20 mouse cellular contexts compared by ENCODE assay signal in genomic region chr7:80573076-80573475, GRCm38 (mm10). TPM values are rescaled to one million over a fixed set of nuclear protein-coding genes. Genes with fewer than 3 reads are reported as not detected.
DNase-seq lines count a peak whose midpoint lies in the region; ATAC-seq lines count a peak whose summit lies in the region.
"Had no signal": no experiment of that assay in that cellular context is flagged by ENCODE, and none has a peak within 500 bp of the region (broad histone marks: within the 10 kb centered on the region; RNA-seq: fewer than 3 reads in every experiment).

No protein-coding gene starts in this region.

- DNase-seq in cerebellum, adult 8-10 months: no peak
- peak; percentile 53 for DNase-seq in cerebellum, adult 9-10 months
- DNase-seq in cerebellum, adult 11 months: no peak
- peak; percentile 79 for DNase-seq in brain, adult 2 months (ENCODE audit: low read depth, low spot score)
- DNase-seq in cerebellum, postnatal 25 days: peak; percentile 34 to 40
- DNase-seq: adrenal gland, adult 8-10 months; adrenal gland, postnatal 25 days; embryo, embryonic 11 days; gastrocnemius, postnatal 10 days; gastrocnemius, postnatal 36 days; heart, adult 2 months; heart, postnatal 14 days; heart, postnatal 4 days; kidney, adult 18-20 months had no signal

- peak; percentile 31; the same call in 1 of the 2 replicates for ATAC-seq in cerebellum, adult (ENCODE audit: insufficient number of reproducible peaks, low FRiP score, low TSS enrichment)
- ATAC-seq in monocyte, adult 5-6 weeks (replicated peaks; ENCODE audit: insufficient number of reproducible peaks, low FRiP score, low TSS enrichment, poor library complexity, severe bottlenecking): no peak
- ATAC-seq: activated CD4-positive, CD25-positive, alpha-beta regulatory T cell, adult 4 months; hindbrain, postnatal 0 days; inflammation-experienced regulatory T-cells, adult 6 months; intestine, embryonic 16.5 days had no signal

RNA-seq across cellular contexts. Expression of gene Blm, which starts 38.2 kb away (rescaled TPM):
- 14.3 to 17.8 TPM (median 14.4 TPM) in 3 replicates for total RNA-seq in monocyte, adult 5-6 weeks (2017)

Comparison
In these comparisons a context has a peak if more than half of its experiments do, and no peak if none do; other contexts are left out.
1. DNase-seq: peak in cerebellum, adult 9-10 months (single experiment), brain, adult 2 months (single experiment) and cerebellum, postnatal 25 days (2 of 2); none in cerebellum, adult 8-10 months (single experiment) and cerebellum, adult 11 months (single experiment).